Mouse (Mus musculus) monocyte, adult 5-6 weeks (primary cell): ENCODE results near the gene Epha6. TPM values are rescaled to one million over a fixed set of nuclear protein-coding genes. Genes with fewer than 3 reads are reported as not detected.

Experiments used
- ATAC-seq: fragments of 153-309, 156-312 bp; replicated peaks from 2 replicates; pipeline ENCODE4 v1.8.0; 2017; ENCODE audit warnings: mild to moderate bottlenecking; ENCODE audit not compliant: low TSS enrichment, insufficient number of reproducible peaks, severe bottlenecking, poor library complexity, low FRiP score
- total RNA-seq: library from RNA; stranded (forward); fragments of 200-1000, 200-491, 200-594 nt; gene quantifications from 3 replicates; pipeline ENCODE4 v1.2.3, GENCODE M21; 2017

The Epha6 gene
- total RNA-seq, 1 experiment from 2014 or later = not detected

GRCm38 (mm10) chr16:60274109-60274508 is 331.2 kb downstream of the Epha6 start:
- no peak for ATAC-seq

GRCm38 (mm10) chr16:60266367-60267351 is 338.7 kb downstream of the Epha6 start:
- ATAC-seq = no peak

GRCm38 (mm10) chr16:60264719-60265508 is 340.4 kb downstream of the Epha6 start:
- no peak for ATAC-seq

GRCm38 (mm10) chr16:60258151-60258635 is 347.1 kb downstream of the Epha6 start:
- ATAC-seq = no peak

GRCm38 (mm10) chr16:60257623-60258022 is 347.7 kb downstream of the Epha6 start:
- no peak for ATAC-seq

- no peak for ATAC-seq
Observed at GRCm38 (mm10) chr16:60257044-60257443, 348.3 kb downstream of the Epha6 start.

- ATAC-seq = no peak
Observed at GRCm38 (mm10) chr16:60239356-60240190, 365.8 kb downstream of the Epha6 start.

GRCm38 (mm10) chr16:60233985-60234766 is 371.2 kb downstream of the Epha6 start:
- ATAC-seq = no peak

- ATAC-seq = no peak
Observed at GRCm38 (mm10) chr16:60232982-60233381, 372.3 kb downstream of the Epha6 start.

- no peak for ATAC-seq
Observed at GRCm38 (mm10) chr16:60209151-60209550, 396.2 kb downstream of the Epha6 start.

- no peak for ATAC-seq
Observed at GRCm38 (mm10) chr16:60175580-60175979, 429.8 kb downstream of the Epha6 start.

GRCm38 (mm10) chr16:60152439-60152838 is 452.9 kb downstream of the Epha6 start:
- no peak for ATAC-seq

- ATAC-seq = no peak
Observed at GRCm38 (mm10) chr16:60144370-60144769, 461.0 kb downstream of the Epha6 start.

GRCm38 (mm10) chr16:60121435-60121834 is 483.9 kb downstream of the Epha6 start:
- no peak for ATAC-seq

- ATAC-seq = no peak
Observed at GRCm38 (mm10) chr16:60102210-60102609, 503.1 kb downstream of the Epha6 start.

- no peak for ATAC-seq
Observed at GRCm38 (mm10) chr16:60095333-60095732, 510.0 kb downstream of the Epha6 start.

- no peak for ATAC-seq
Observed at GRCm38 (mm10) chr16:60086976-60087375, 518.4 kb downstream of the Epha6 start.
